Mouse (Mus musculus) left cerebral cortex, adult 2 months (tissue): ENCODE results near the gene Cldn13. TPM values are rescaled to one million over a fixed set of nuclear protein-coding genes. Genes with fewer than 3 reads are reported as not detected.
"Not testable (repeated sequence)": the region's sequence is repeated elsewhere in the genome, so short reads cannot be mapped to it uniquely, and the experiment has no call there.

ENCODE experiments used
- DNase-seq, 2 experiments: peaks; one replicate each; pipeline ENCODE4 v3.0.0; 2021 to 2022; ENCODE audit warnings: low spot score in 2 of 2, mixed read lengths in 1 of 2; ENCODE audit errors: extremely low spot score in 1 of 2
- H3K27ac ChIP-seq: fragments of 200-600 bp; 2 replicates; pipeline ENCODE4 v1.8.1; 2022
- H3K4me3 ChIP-seq: fragments of 200-600 bp; 2 replicates; pipeline ENCODE4 v1.8.1; 2022
- CTCF ChIP-seq: fragments of 200-600 bp; IDR thresholded peaks from 2 replicates; pipeline ENCODE4 v1.8.1; 2022; ENCODE audit warnings: antibody characterized with exemption, mild to moderate bottlenecking, moderate library complexity
- intact Hi-C: fragments of 180-260 bp; cut with DNase I; formaldehyde crosslinking; loops from one replicate; pipeline ENCODE4 v1.15.1; 2025
- total RNA-seq, 2 experiments: library from RNA; stranded (reverse); gene quantifications; 2 replicates each; pipeline ENCODE4 v1.2.3; 2021

The Cldn13 gene
- total RNA-seq, 2 experiments from 2014 or later: not detected

- TF ChIP-seq CTCF: no peak
- intact Hi-C loops: no loop called here
- DNase-seq: no peak
- H3K4me3 ChIP-seq: no peak overlapping the region
- H3K27ac ChIP-seq: no peak overlapping the region
These were observed 30.1 kb upstream of the Cldn13 start for GRCm38 (mm10) chr5:134945266-134945959.

- no peak for DNase-seq
- Histone ChIP-seq H3K4me3 (no peak overlapping the region), H3K27ac (no peak overlapping the region)
- intact Hi-C loops: no loop called here
- TF ChIP-seq CTCF: no peak
These were observed 28.9 kb upstream of the Cldn13 start for GRCm38 (mm10) chr5:134944179-134944578.

GRCm38 (mm10) chr5:134942740-134943139, 27.4 kb upstream of the Cldn13 start:
- no peak for DNase-seq
- H3K27ac ChIP-seq: no peak overlapping the region
- no peak for TF ChIP-seq CTCF
- H3K4me3 ChIP-seq: no peak overlapping the region
- intact Hi-C loops: no loop called here

- intact Hi-C loops: no loop called here
- Histone ChIP-seq H3K27ac (no peak overlapping the region), H3K4me3 (no peak overlapping the region)
- no peak for TF ChIP-seq CTCF
- no peak for DNase-seq
These were observed 26.3 kb upstream of the Cldn13 start for GRCm38 (mm10) chr5:134941472-134942209.

- intact Hi-C loops, H3K4me3 ChIP-seq, DNase-seq, H3K27ac ChIP-seq: not testable (repeated sequence)
These were observed 24.2 kb upstream of the Cldn13 start for GRCm38 (mm10) chr5:134939554-134939953.

- intact Hi-C loops: no loop called here
- H3K4me3 ChIP-seq: no peak overlapping the region
- H3K27ac ChIP-seq: no peak overlapping the region
- no peak for TF ChIP-seq CTCF
- no peak for DNase-seq
These were observed 23.7 kb upstream of the Cldn13 start for GRCm38 (mm10) chr5:134939069-134939468.

GRCm38 (mm10) chr5:134936626-134937185, 21.4 kb upstream of the Cldn13 start:
- TF ChIP-seq CTCF: no peak
- no peak overlapping the region for H3K4me3 ChIP-seq
- H3K27ac ChIP-seq: no peak overlapping the region
- intact Hi-C loops: no loop called here
- no peak for DNase-seq

GRCm38 (mm10) chr5:134936051-134936450, 20.7 kb upstream of the Cldn13 start:
- Histone ChIP-seq H3K4me3 (no peak overlapping the region), H3K27ac (no peak overlapping the region)
- intact Hi-C loops: no loop called here
- no peak for TF ChIP-seq CTCF
- no peak for DNase-seq

- no peak for DNase-seq
- no peak for TF ChIP-seq CTCF
- H3K27ac ChIP-seq: no peak overlapping the region
- no peak overlapping the region for H3K4me3 ChIP-seq
- intact Hi-C loops: loop anchor here (5.0 kb wide), 1 partner anchor 33 kb away; no protein-coding TSS in a partner anchor
These were observed 19.3 kb upstream of the Cldn13 start for GRCm38 (mm10) chr5:134934666-134935065.

GRCm38 (mm10) chr5:134933686-134934085, 18.4 kb upstream of the Cldn13 start:
- intact Hi-C loops: loop anchor here (5.0 kb wide), 1 partner anchor 34 kb away; no protein-coding TSS in a partner anchor
- H3K27ac ChIP-seq, DNase-seq, H3K4me3 ChIP-seq: not testable (repeated sequence)

- Histone ChIP-seq H3K4me3 (no peak overlapping the region), H3K27ac (no peak overlapping the region)
- intact Hi-C loops: loop anchor here (5.0 kb wide), 1 partner anchor 34 kb away; no protein-coding TSS in a partner anchor
- no peak for TF ChIP-seq CTCF
- DNase-seq: no peak
These were observed 18.0 kb upstream of the Cldn13 start for GRCm38 (mm10) chr5:134933281-134933680.

GRCm38 (mm10) chr5:134932903-134933276, 17.6 kb upstream of the Cldn13 start:
- H3K4me3 ChIP-seq: peak overlapping the region; percentile 85
- peak; percentile 20 to 42 for DNase-seq
- peak; percentile 36 for TF ChIP-seq CTCF
- H3K27ac ChIP-seq: no peak overlapping the region
- intact Hi-C loops: loop anchor here (5.0 kb wide), 1 partner anchor 34 kb away; no protein-coding TSS in a partner anchor
